Mouse (Mus musculus): ENCODE results near the gene Gnmt.

DNA sequence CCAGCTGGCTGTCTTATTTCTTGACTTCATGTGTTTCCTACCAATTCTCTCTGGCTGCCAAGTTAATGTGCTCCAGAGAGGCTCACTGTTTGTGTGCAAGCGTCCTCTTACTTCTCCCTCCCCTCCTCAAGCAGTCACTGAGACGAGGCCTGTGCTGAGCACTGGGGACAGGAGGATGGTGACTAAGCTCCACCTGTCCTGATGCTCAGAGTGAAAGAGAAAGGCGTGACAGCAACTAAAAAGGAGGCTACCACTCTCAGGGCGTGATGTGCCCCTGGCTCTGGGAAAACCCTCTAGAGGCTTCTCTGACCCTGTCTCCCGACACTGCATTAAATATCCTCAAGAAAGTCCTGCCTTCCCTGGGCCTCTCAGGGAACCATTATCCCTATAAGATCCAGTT lies 20.3 kb upstream of the Gnmt start:
- TF ChIP-seq MAX (IDR thresholded peaks at IDR 0.05; ENCODE audit: low read length), result no peak
- no peak for TF ChIP-seq ZC3H11A (IDR thresholded peaks at IDR 0.05; ENCODE audit: low read depth, low read length)
- no peak for TF ChIP-seq RAD21 (IDR thresholded peaks at IDR 0.05; ENCODE audit: low read depth, low read length)
- TF ChIP-seq TAL1 (IDR thresholded peaks at IDR 0.05; ENCODE audit: low read length), result no peak
- no peak for TF ChIP-seq CTCF (IDR thresholded peaks at IDR 0.05 in 2 of 3, conservative IDR thresholded peaks at IDR 0.05 in 1 of 3; ENCODE audit: control insufficient read depth in 1 of 3, insufficient read depth in 1 of 3, low read depth in 2 of 3, low read length in 3 of 3, poor library complexity in 1 of 3, severe bottlenecking in 1 of 3)
